Mouse (Mus musculus) right cerebral cortex, postnatal 25 days (tissue): Measurements from ENCODE around the gene Slc1a1.
A peak's percentile ranks its signal among the peaks of the same experiment; 100 is the strongest.

ENCODE experiments used
- DNase-seq: peaks from one replicate; pipeline ENCODE4 v3.0.0; 2022

Slc1a1 gene

DNA sequence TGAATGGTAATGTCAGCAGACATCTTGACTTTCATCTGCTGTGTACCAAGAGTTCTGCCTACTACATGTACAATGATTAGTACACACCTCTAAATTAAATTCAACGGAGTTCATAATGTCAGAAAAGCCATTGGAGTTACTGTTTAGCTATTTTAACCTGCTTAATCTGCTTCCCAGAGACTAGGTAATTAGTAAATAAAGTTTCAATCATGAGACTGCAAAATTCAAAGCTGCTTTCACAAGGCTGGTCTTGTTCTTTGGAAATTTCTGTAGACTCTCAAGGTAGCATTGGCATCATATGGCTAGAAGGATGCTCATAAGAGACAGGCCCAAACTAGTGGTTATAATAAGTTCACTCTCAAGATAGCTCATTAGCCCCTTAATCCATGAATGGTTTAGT lies 20.0 kb downstream of the Slc1a1 start:
- DNase-seq = no peak

GRCm38 (mm10) chr19:28860246-28860645 lies 25.4 kb downstream of the Slc1a1 start:
- no peak for DNase-seq

GRCm38 (mm10) chr19:28863626-28864025 lies 28.8 kb downstream of the Slc1a1 start:
- no peak for DNase-seq

GRCm38 (mm10) chr19:28864981-28865380 lies 30.1 kb downstream of the Slc1a1 start:
- DNase-seq = no peak

GRCm38 (mm10) chr19:28865501-28865900 lies 30.7 kb downstream of the Slc1a1 start:
- no peak for DNase-seq

DNA sequence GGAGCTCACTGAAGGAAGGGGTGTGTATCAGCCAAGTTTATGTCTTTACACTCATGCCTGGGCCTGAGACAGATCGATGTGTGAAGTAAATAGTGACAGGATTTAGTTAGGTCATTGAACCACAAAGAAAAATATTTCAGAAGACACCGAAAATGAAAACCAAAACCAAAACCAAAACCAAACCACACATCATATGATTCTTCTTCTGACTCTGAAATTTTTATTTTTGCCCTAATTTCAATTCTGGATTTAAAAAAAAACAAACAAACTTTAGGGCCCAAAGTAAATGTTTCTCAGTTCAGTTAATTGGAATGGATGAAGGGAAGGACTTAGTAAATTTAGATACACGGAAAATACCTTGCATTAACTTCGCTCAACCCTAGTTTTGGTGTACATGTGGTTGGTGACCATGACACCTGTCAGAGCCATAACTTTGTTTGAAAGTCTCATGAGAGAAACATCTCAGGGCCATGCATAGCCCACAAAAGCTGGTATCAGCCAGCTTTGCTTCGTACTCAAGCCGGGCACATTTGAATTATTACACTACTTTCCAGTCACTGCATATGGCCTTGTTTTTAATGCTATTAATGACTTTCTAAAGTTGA lies 34.5 kb downstream of the Slc1a1 start:
- DNase-seq = no peak

GRCm38 (mm10) chr19:28870351-28870750 lies 35.5 kb downstream of the Slc1a1 start:
- no peak for DNase-seq

DNA sequence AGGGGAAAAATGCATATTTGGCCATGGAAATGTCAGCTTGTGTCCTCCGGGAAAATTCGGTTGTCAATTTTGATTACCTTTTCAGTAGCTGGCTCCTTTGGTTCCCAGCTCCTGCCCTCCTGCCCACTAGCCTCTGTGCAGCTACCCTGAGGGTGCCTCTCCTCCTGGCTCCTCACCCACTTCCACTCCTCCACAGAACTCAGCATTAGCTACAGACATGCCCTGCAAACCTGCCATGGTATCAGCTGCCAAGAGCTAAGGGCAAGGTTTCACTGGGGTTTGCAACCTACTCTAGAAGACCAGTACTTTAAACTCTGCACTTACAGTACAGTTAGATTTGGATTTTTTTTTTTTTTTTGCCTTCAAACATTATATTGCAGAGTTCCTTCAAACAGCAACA lies 44.6 kb downstream of the Slc1a1 start:
- DNase-seq = no peak

DNA sequence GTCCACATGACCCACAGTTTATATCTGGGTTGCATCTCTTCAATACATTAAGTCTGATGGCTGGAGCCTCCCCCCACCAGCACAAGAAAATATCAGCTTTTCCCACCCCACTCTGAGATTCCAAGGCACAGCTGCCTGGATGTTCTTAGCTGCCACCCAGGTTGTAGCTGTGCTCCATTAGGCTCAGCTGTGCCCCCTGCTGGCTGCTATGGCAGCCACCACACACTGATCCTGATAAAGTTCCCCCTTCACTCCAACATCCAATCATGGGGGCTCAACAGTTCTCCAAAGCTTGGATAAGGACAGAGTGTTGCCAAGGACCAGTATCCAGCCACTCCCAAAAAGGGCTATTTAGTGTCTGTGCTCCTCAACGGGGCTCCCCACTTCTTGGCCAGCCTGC lies 48.3 kb downstream of the Slc1a1 start:
- no peak for DNase-seq

DNA sequence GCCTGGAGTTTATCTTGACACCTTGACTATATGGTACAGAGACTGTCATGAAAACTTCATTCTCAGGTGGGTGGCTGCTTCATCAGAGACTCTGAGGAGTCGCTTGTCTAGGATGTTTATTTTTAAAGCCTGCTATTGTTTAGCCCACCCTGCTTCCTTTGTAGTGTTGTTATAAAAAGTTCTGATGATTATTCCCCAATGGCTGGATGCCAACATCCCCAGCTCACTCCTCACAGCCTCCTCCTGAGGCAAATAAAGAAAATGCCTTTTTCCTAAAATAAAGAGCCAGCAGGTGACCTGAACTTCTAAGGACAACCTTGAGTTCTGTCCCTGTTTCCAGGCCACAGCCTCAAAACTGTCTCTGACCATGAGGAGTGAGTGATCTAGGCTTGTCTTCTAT lies 53.6 kb downstream of the Slc1a1 start:
- DNase-seq = no peak

GRCm38 (mm10) chr19:28889251-28889650 lies 54.4 kb downstream of the Slc1a1 start:
- DNase-seq = no peak

DNA sequence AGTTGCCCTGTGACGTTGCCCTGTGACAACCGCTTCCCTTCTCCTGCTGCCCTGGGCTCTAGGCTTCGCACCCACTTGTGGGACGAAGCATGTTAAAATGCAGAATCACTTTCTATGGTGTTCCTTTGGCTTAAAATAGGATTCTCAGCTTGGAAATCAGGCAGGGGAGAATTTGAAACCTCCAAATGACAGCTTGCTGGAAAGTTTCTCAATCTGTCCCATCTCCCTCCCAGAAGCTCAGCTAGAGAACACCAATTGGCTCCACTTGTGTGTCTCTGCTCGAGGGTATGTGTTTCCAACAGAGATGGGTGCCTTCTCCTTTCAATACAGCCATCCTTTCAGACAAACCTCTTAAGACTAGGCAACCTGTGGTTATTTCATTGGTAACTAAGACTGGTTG lies 56.4 kb downstream of the Slc1a1 start:
- no peak for DNase-seq

GRCm38 (mm10) chr19:28891864-28892263 lies 57.0 kb downstream of the Slc1a1 start:
- DNase-seq = no peak

- no peak for DNase-seq
These were observed 61.8 kb downstream of the Slc1a1 start for GRCm38 (mm10) chr19:28896639-28897038.

DNA sequence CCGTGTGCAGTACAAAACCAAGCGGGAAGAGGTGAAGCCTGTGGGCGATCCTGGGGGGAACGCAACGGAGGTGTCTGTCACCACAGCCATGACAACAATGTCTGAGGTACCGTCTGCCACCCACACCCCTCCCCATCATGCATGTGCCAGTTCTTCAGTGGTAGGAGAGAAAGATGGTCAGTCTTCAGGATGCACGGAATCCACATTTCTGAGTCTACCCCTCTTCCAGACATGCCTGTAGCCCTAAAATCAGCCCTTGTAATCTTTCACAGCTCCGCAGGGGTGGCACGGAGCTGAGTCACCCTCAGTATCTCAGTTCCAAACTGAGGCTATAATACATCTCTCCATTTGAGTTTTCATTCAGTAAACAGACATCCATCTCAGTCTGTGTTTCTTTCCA lies 62.6 kb downstream of the Slc1a1 start:
- DNase-seq = no peak

- DNase-seq = no peak
These were observed 65.9 kb downstream of the Slc1a1 start for GRCm38 (mm10) chr19:28900771-28901170.

GRCm38 (mm10) chr19:28902111-28902510 lies 67.3 kb downstream of the Slc1a1 start:
- no peak for DNase-seq

GRCm38 (mm10) chr19:28902806-28903205 lies 68.0 kb downstream of the Slc1a1 start:
- DNase-seq = peak; percentile 66

DNA sequence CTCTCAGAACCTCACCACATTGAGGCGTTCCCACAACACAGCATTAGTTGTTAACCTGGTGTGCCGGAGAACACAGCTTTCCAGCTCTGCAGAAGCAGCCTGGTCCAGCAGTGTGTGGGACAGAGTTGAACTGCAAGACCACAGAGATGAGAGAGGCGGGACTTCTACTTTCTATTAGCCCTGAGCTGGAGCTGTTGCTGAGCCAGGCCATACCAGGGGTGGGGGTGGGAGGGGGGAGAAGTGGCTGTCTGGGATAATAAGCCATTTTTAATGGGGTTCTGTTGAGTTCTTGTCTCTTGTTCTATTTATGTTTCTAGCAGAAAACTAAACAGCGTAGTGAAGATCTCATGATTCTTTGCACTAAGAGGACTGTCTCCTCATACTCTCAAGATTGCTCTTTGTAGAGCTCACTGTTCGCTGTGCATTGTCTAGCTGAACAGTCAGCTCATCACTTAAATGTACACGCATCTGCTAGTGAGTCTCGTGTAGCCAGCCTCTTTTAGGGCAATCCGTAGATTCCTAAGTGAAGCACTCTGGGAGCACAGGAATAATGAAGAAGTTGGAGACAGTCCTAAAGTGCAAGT lies 68.8 kb downstream of the Slc1a1 start:
- no peak for DNase-seq

DNA sequence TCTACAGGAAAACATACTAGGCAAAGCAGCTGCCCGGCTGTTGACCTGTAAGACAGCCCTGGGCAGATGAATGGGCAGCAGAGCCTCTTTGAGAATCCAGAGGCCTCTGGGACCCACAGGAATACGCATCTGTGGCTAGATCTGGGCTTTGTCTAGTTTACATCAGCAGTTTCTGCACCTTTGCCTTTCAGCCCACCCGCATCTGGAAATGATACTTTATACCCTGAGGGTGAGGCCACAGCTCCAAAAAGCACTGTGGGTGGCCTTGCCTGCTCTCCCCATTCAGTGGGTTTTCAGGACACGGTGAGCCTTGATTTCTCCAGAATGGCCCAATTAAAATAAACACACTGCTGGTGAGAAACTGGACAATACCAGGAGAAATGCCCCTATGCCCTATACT lies 73.3 kb downstream of the Slc1a1 start:
- DNase-seq = no peak

DNA sequence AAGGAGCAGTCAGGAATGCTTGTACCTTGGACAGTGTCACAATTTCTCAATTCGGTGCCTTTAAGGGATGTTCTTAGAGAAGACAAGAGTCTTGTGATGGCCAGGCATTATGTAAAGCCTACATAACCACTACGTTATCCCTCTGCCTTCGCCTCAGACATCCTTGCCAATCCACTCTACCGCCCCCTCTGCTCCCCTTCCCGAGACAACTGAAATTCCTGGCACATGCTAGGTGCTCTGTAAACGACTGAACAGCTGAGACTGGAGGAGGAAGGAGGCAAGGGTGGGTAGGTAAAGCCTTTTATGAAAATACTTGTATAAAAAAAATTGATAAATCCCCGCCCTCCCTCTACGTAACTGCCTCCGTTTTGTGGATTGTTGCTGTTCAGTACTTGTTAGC lies 73.8 kb downstream of the Slc1a1 start:
- peak; percentile 65 for DNase-seq

GRCm38 (mm10) chr19:28914598-28914997 lies 79.7 kb downstream of the Slc1a1 start:
- no peak for DNase-seq

DNA sequence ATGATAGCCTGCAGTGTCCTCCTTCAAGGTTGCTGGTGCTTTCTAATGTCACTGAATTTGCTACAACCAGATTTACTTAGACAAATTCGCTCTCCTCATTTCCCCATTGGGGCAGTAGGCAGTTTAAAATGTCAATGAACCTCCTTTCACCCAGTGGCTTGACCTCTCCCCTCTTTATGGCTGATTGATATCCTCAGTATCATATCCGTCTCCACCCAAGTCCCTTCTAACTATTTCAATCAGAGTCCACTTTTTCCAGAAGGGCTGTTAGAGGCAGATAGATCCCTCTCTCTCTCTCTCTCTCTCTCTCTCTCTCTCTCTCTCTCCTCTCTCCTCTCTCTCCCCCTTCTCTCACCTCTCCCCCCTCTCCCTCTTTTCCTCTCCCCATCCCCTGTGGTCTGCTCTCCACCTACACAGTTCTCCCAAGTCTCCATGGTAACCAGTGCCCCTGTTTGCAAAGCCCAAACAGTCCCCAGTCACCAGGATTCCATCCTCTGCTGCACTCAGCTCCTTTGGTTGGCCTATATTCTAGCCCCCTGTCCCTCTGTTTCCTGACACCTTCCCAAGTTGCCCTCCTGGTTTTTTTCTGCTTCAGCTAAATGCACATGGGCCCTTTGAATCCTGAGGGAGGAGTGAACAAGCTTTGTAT lies 80.9 kb downstream of the Slc1a1 start:
- no peak for DNase-seq

- DNase-seq = no peak
These were observed 81.6 kb downstream of the Slc1a1 start for GRCm38 (mm10) chr19:28916492-28916891.

DNA sequence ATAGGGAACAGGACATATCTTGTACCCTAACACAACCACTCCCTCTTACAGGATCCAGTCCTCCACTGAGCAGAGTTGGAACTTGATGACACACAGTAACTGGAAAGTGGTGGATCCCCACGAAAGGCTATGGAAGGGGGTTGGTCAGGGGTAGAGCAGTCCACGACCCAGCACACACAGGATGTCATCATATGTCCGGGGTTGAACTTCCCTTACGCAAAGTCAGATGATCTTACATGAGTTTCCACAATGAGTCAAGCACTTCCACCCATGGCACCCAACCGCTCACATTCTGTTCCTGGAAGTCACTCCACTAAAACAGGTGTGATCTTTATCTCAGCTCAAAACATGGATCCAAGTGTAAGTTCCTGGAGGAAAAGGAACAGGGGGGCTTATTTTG lies 83.0 kb downstream of the Slc1a1 start:
- DNase-seq = no peak
